9 mouse cellular contexts compared by ENCODE assay signal in genomic region chr5:41887738-41888137, GRCm38 (mm10). TPM values are rescaled to one million over a fixed set of nuclear protein-coding genes. Genes with fewer than 3 reads are reported as not detected.
DNase-seq lines count a peak whose midpoint lies in the region; ATAC-seq and TF ChIP-seq lines count a peak whose summit lies in the region.
"Had no signal": no experiment of that assay in that cellular context is flagged by ENCODE, and none has a peak within 500 bp of the region (broad histone marks: within the 10 kb centered on the region; RNA-seq: fewer than 3 reads in every experiment).

No protein-coding gene starts in this region.

- H3K27ac ChIP-seq in liver, embryonic 14.5 days: no peak overlapping the region
- H3K27ac ChIP-seq: liver, embryonic 15.5 days had no signal

- no peaks in the 10 kb centered on the region for H3K27me3 ChIP-seq in liver, embryonic 14.5 days (ENCODE audit: control insufficient read depth, insufficient read depth, low read length)
- H3K27me3 ChIP-seq: liver, embryonic 15.5 days had no signal

- WGBS in liver, embryonic 14.5 days (ENCODE audit: insufficient replicate concordance): 13% methylated on average over 4 of the region's 4 CpGs

- H3K4me1 ChIP-seq in liver, embryonic 14.5 days (replicated peaks; ENCODE audit: control insufficient read depth in 2 of 2, insufficient read depth in 2 of 2, low read length in 1 of 2): no peaks in the 10 kb centered on the region
- H3K4me1 ChIP-seq: liver, embryonic 15.5 days had no signal

- no peak overlapping the region for H3K4me2 ChIP-seq in liver, embryonic 14.5 days (ENCODE audit: low read depth)
- H3K4me2 ChIP-seq: liver, embryonic 15.5 days had no signal

- TF ChIP-seq EP300 in liver, embryonic 14.5 days (IDR thresholded peaks at IDR 0.05; ENCODE audit: low read depth): no peak

- H3K9ac ChIP-seq in liver, embryonic 14.5 days (replicated peaks): no peak overlapping the region
- H3K9ac ChIP-seq: liver, embryonic 15.5 days had no signal

- no peaks in the 10 kb centered on the region for H3K36me3 ChIP-seq in liver, embryonic 14.5 days (replicated peaks; ENCODE audit: control insufficient read depth, insufficient read depth, low read depth)
- H3K36me3 ChIP-seq: liver, embryonic 15.5 days had no signal

- no peak overlapping the region for H3K4me3 ChIP-seq in liver, embryonic 14.5 days (ENCODE audit: insufficient read depth in 1 of 2, low read depth in 2 of 2, low read length in 2 of 2)
- H3K4me3 ChIP-seq: liver, embryonic 15.5 days had no signal

- peak; percentile 74 for DNase-seq in CD4-positive, CD25-positive, alpha-beta regulatory T cell, adult 2 months (ENCODE audit: low read depth, low spot score)
- peak; percentile 71 for DNase-seq in Muller cell, postnatal 12 days (ENCODE audit: inconsistent ontology term)
- peak; percentile 89 for DNase-seq in cerebellum, adult 9-10 months
- DNase-seq in frontal cortex, postnatal 14 days (ENCODE audit: low spot score in 2 of 2): peak; percentile 25 to 72
- peak; percentile 68 for DNase-seq in kidney, postnatal 14 days
- DNase-seq in liver, embryonic 14.5 days (ENCODE audit: low read depth in 3 of 3, low spot score in 3 of 3): peak; percentile 9 to 25 (median 19)
- DNase-seq in right cerebral cortex, postnatal 10 days (ENCODE audit: low spot score in 2 of 2): peak; percentile 49 to 81

- no peaks in the 10 kb centered on the region for H3K9me3 ChIP-seq in liver, embryonic 14.5 days (ENCODE audit: control insufficient read depth, low read length)
- H3K9me3 ChIP-seq: liver, embryonic 15.5 days had no signal

- no peak for ATAC-seq in liver, embryonic 14.5 days (ENCODE audit: insufficient read depth)
- ATAC-seq in erythroblast, adult 5-6 weeks (replicated peaks; ENCODE audit: low FRiP score, poor library complexity, severe bottlenecking): no peak

- TF ChIP-seq CTCF in liver, embryonic 14.5 days (IDR thresholded peaks at IDR 0.05; ENCODE audit: low read depth): peak; percentile 65

RNA-seq across cellular contexts. Expression of gene Bod1l, which starts 43.6 kb away (rescaled TPM):
- polyA plus RNA-seq in liver, embryonic 14.5 days (2012; rRNA removed): 2.5 and 4.4 TPM in 2 replicates
- polyA plus RNA-seq in liver, embryonic 14.5 days (2014; fragmentation: Nextera tagmentation; extraction: Ambion mirVana): 7.9 and 8.4 TPM in 2 replicates
- total RNA-seq in erythroblast, adult 5-6 weeks (2015; ENCODE audit: low replicate concordance): 11.9 and 15.0 TPM in 2 replicates
- total RNA-seq in erythroblast, adult 5-6 weeks (2017; ENCODE audit: low replicate concordance): 17.4 and 20.9 TPM in 2 replicates

Comparison
In these comparisons a context has a peak if more than half of its experiments do, and no peak if none do; other contexts are left out.
1. DNase-seq: peak in every context shown above with its lines; median percentile 89 in cerebellum, adult 9-10 months; 74 in CD4-positive, CD25-positive, alpha-beta regulatory T cell, adult 2 months; 71 in Muller cell, postnatal 12 days; 68 in kidney, postnatal 14 days; 65 in right cerebral cortex, postnatal 10 days; 48 in frontal cortex, postnatal 14 days; 19 in liver, embryonic 14.5 days.